Mouse (Mus musculus) liver, embryonic 14.5 days (tissue): ENCODE measurements at regions not wholly inside any gene's neighbourhood (a gene's known extent, or its start where the extent isn't known, plus 50 kb on each side); places are given as distances from the start of the nearest gene placed in this dataset.

Experiments used
- ATAC-seq: fragments of 200-750 bp; cut with Nextera tagmentation; 2 replicates; pipeline ENCODE4 v1.8.0; 2017; ENCODE audit warnings: moderate number of reproducible peaks, mild to moderate bottlenecking, moderate library complexity; ENCODE audit not compliant: insufficient read depth
- DNase-seq, 3 experiments: peaks; one replicate each; pipeline ENCODE4 v3.0.0-alpha.2; 2012 to 2013; ENCODE audit warnings: low read depth in 3 of 3, low spot score in 3 of 3
- H3K27ac ChIP-seq: fragments of 300-500 bp; sonication (generic); 2 replicates; pipeline ENCODE4 v1.5.1; 2014; ENCODE audit warnings: moderate library complexity, mild to moderate bottlenecking, control low read depth, inconsistent platforms
- H3K27me3 ChIP-seq: fragments of 300-500 bp; sonication (generic); 2 replicates; pipeline ENCODE4 v1.6.1; 2014; ENCODE audit warnings: mild to moderate bottlenecking, low read length, moderate library complexity; ENCODE audit not compliant: control insufficient read depth, insufficient read depth
- H3K36me3 ChIP-seq: fragments of 300-500 bp; sonication (generic); replicated peaks from 2 replicates; pipeline ENCODE4 v1.6.1; 2014; ENCODE audit warnings: low read depth; ENCODE audit not compliant: control insufficient read depth, insufficient read depth
- H3K4me1 ChIP-seq, 2 experiments: fragments of 200-500 bp in 1 of 2; fragments of 300-500 bp in 1 of 2; sonication (generic) in 1 of 2; replicated peaks; 2 replicates each; pipeline ENCODE4 v1.6.1; 2012 to 2014; ENCODE audit warnings: antibody characterized with exemption in 1 of 2, inconsistent platforms in 1 of 2, low read length in 1 of 2; ENCODE audit not compliant: control insufficient read depth in 2 of 2, insufficient read depth in 2 of 2
- H3K4me2 ChIP-seq: fragments of 300-500 bp; sonication (generic); 2 replicates; pipeline ENCODE4 v1.6.1; 2014; ENCODE audit warnings: low read depth, mild to moderate bottlenecking, control low read depth, moderate library complexity
- H3K4me3 ChIP-seq, 2 experiments: fragments of 200-500 bp in 1 of 2; fragments of 300-500 bp in 1 of 2; sonication (generic) in 1 of 2; 2 replicates each; pipeline ENCODE4 v1.5.1; 2012 to 2014; ENCODE audit warnings: low read depth in 2 of 2, low read length in 2 of 2, mild to moderate bottlenecking in 2 of 2, control low read depth in 1 of 2, inconsistent platforms in 1 of 2, moderate library complexity in 1 of 2; ENCODE audit not compliant: insufficient read depth in 1 of 2
- H3K9ac ChIP-seq: fragments of 300-500 bp; sonication (generic); replicated peaks from 2 replicates; pipeline ENCODE4 v1.6.1; 2014; ENCODE audit warnings: mild to moderate bottlenecking, control low read depth, moderate library complexity
- H3K9me3 ChIP-seq: fragments of 300-500 bp; sonication (generic); 2 replicates; pipeline ENCODE4 v1.6.1; 2016; ENCODE audit warnings: low read length, mixed read lengths; ENCODE audit not compliant: control insufficient read depth
- CTCF ChIP-seq: IDR thresholded peaks from 2 replicates; pipeline ENCODE4 v1.5.1; 2016; ENCODE audit warnings: antibody characterized with exemption, low read depth, control low read depth
- EP300 ChIP-seq: IDR thresholded peaks from 2 replicates; pipeline ENCODE4 v1.6.1; 2016; ENCODE audit warnings: antibody characterized with exemption, low read depth
- WGBS: fragments of 180-500 bp; shearing (Covaris S2); extraction: QIAGEN DNeasy Blood & Tissue Kit; methylation state at CpG from one replicate; pipeline ENCODE4 v1.1.7; 2014; ENCODE audit not compliant: insufficient replicate concordance; 5-methylcytosine and 5-hydroxymethylcytosine counted together

DNA sequence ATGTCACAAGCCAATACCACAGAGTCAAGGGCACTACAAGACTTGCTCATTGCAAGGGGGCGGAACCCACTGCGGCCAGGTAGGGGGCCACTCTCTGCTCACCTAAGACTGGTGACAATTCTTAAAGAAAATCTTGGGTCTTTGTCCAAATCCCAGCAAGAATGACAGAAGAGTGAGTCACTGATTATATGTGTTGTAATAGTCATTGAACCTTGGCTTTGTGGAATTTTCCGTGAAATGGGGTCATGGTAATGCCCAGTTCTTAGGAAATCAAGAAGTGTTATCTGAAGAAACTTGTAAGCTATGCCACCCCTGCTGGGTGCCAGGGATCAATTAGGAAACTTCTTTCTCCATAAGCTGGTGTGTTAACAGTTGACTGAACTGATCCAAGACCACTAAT is 249.3 kb upstream of the Adgrl2 start:
- DNase-seq (no peak), ATAC-seq (no peak)
- WGBS, result 81% methylated on average over 3 of the region's 3 CpGs
- Histone ChIP-seq H3K4me1 (no peaks in the 10 kb centered on the region), H3K9me3 (no peaks in the 10 kb centered on the region), H3K4me3 (no peak overlapping the region), H3K9ac (no peak overlapping the region), H3K27ac (no peak overlapping the region), H3K27me3 (no peaks in the 10 kb centered on the region), H3K36me3 (no peaks in the 10 kb centered on the region), H3K4me2 (no peak overlapping the region)
- TF ChIP-seq CTCF (no peak), EP300 (no peak)

DNA sequence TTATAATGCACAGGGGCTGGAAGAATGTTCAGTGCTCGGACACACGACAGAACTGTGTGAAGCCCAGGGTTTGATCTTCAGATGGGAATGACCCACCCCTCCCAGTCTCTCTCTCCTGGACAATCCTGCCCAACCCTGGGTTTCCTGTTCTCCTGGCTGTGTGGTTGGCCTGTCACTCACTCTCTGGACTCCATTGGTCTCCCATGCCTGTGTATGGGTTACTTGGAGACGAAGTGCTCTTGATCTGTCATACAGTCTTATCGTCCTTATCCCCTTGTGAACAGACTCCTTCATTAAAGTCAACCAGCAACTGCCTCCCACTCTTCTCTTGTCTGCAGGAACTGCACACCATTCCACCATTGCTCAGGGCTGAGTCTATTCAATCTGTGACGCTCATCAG is 247.7 kb upstream of the Adgrl2 start:
- WGBS, result 61% methylated on average over 5 of the region's 5 CpGs
- no peaks in the 10 kb centered on the region for H3K9me3 ChIP-seq
- no peak overlapping the region for H3K27ac ChIP-seq
- no peaks in the 10 kb centered on the region for H3K27me3 ChIP-seq
- H3K9ac ChIP-seq, result no peak overlapping the region
- H3K36me3 ChIP-seq, result no peaks in the 10 kb centered on the region
- H3K4me2 ChIP-seq, result no peak overlapping the region
- H3K4me1 ChIP-seq, result no peaks in the 10 kb centered on the region
- TF ChIP-seq CTCF (no peak), EP300 (no peak)
- DNase-seq, result no peak
- no peak for ATAC-seq
- H3K4me3 ChIP-seq, result no peak overlapping the region

GRCm38 (mm10) chr3:149235183-149235582 is 244.8 kb upstream of the Adgrl2 start:
- 73% methylated on average over 3 of the region's 3 CpGs for WGBS

GRCm38 (mm10) chr3:149233691-149234131 is 243.4 kb upstream of the Adgrl2 start:
- no peaks in the 10 kb centered on the region for H3K4me1 ChIP-seq
- no peak for TF ChIP-seq EP300
- H3K9ac ChIP-seq, result no peak overlapping the region
- no peaks in the 10 kb centered on the region for H3K36me3 ChIP-seq
- no peaks in the 10 kb centered on the region for H3K9me3 ChIP-seq
- H3K27ac ChIP-seq, result no peak overlapping the region
- no peak overlapping the region for H3K4me3 ChIP-seq
- 71% methylated on average over 8 of the region's 8 CpGs for WGBS
- no peaks in the 10 kb centered on the region for H3K27me3 ChIP-seq
- no peak overlapping the region for H3K4me2 ChIP-seq
- DNase-seq, result no peak
- ATAC-seq, result no peak

More at GRCm38 (mm10) chr3:149235183-149235582, 244.8 kb upstream of the Adgrl2 start:
- no peak overlapping the region for H3K4me2 ChIP-seq
- H3K4me3 ChIP-seq, result no peak overlapping the region
- H3K9me3 ChIP-seq, result no peaks in the 10 kb centered on the region
- no peak overlapping the region for H3K9ac ChIP-seq
- no peaks in the 10 kb centered on the region for H3K27me3 ChIP-seq
- no peak for ATAC-seq
- no peaks in the 10 kb centered on the region for H3K4me1 ChIP-seq
- H3K27ac ChIP-seq, result no peak overlapping the region
- no peak for DNase-seq
- TF ChIP-seq EP300, result no peak
- no peak for TF ChIP-seq CTCF
- no peaks in the 10 kb centered on the region for H3K36me3 ChIP-seq

DNA sequence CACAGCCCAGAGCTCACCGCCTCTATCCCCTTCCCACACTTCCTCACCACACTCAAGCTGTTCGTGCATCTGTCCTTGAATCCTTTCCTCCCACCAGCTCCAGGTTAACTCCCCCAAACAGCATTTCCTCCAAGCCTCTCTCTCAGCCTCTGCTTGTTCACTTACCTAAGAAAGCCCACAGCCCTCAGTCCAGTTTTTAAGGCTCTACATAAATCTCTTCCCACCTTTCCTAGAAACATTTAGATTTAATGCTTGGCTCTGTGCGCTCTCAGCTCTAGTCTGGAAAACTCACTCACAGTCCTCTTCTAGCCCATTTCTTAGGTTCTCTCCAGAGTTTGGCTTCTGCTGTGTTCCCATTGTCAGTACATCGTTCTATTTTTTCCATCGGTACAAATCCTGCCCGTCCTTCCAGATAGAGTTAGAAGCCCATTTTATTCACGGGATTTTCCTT is 242.9 kb upstream of the Adgrl2 start:
- H3K4me1 ChIP-seq, result no peaks in the 10 kb centered on the region
- no peak overlapping the region for H3K4me2 ChIP-seq
- H3K27ac ChIP-seq, result no peak overlapping the region
- H3K9me3 ChIP-seq, result no peaks in the 10 kb centered on the region
- no peaks in the 10 kb centered on the region for H3K27me3 ChIP-seq
- DNase-seq, result no peak
- H3K9ac ChIP-seq, result no peak overlapping the region
- WGBS, result 75% methylated on average over 7 of the region's 7 CpGs
- ATAC-seq, result no peak
- no peaks in the 10 kb centered on the region for H3K36me3 ChIP-seq
- no peak for TF ChIP-seq CTCF
- no peak for TF ChIP-seq EP300
- H3K4me3 ChIP-seq, result no peak overlapping the region
